Mouse (Mus musculus) testis, adult 2 months (tissue): ENCODE data around the gene Zfp1.

Experiments used
- CTCF ChIP-seq: fragments of 200-500 bp; IDR thresholded peaks from 2 replicates; pipeline ENCODE4 v1.5.1; 2012; ENCODE audit warnings: low read depth, mild to moderate bottlenecking, inconsistent platforms, low read length, moderate library complexity; ENCODE audit not compliant: control insufficient read depth, insufficient read depth, insufficient replicate concordance
- POLR2A ChIP-seq: fragments of 200-500 bp; IDR thresholded peaks from 2 replicates; pipeline ENCODE4 v1.6.1; 2012; ENCODE audit warnings: low read depth, mild to moderate bottlenecking, inconsistent platforms, low read length, moderate library complexity; ENCODE audit not compliant: control insufficient read depth

DNA sequence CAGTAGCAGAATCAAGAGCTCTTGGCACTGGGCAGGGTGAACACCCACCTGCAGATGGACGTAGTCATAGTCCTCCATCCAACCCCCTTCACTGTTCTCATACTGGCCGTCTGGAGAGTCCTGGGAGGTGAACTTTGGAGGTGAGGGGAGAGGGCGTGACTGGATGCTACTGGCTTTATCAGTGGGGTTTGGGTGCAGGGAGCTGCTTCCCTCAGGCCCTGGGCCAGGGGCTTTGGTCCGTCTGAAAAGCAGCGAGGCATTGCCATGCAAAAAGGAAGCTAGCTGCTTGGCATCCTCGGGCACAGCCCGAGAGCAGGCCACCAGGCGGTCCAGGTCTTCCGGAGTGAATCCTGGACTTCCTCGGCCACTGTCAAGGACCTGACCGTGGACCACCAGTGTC lies 70.1 kb downstream of the Zfp1 start:
- no peak for TF ChIP-seq CTCF
- no peak for TF ChIP-seq POLR2A
